In the genomic region with DNA sequence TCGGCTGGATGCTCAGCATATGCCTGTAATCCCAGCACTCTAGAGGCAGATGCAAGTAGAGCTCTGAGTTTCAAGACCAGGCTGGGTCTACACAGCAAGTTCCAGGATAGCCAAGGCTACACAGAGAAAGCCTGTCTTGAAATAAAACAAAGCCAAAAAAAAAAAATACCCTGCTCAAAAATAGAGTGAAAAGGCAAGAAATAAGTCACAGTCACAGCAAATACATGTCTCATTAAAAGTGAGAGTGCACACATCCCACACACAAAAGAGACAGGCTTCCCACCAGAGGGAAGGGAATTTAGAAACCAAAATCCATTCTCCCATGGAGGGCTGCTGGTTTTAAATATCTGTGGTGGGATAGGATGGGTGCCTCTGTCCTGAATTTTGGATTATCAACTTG, we compare ENCODE assay signal across 22 mouse cellular contexts. TPM values are rescaled to one million over a fixed set of nuclear protein-coding genes. Genes with fewer than 3 reads are reported as not detected.
"Had no signal": no experiment of that assay in that cellular context is flagged by ENCODE, and none has a peak within 500 bp of the region (broad histone marks: within the 10 kb centered on the region; RNA-seq: fewer than 3 reads in every experiment).

No protein-coding gene starts in this region.

- H3K4me3 ChIP-seq: heart, embryonic 10.5 days; heart, embryonic 12.5 days; hindbrain, embryonic 13.5 days; hindbrain, embryonic 15.5 days; limb, embryonic 10.5 days; limb, embryonic 12.5 days; liver, embryonic 13.5 days; liver, embryonic 15.5 days had no signal

- H3K4me2 ChIP-seq: heart, embryonic 12.5 days; hindbrain, embryonic 13.5 days; hindbrain, embryonic 15.5 days; limb, embryonic 12.5 days; liver, embryonic 11.5 days; liver, embryonic 13.5 days; liver, embryonic 15.5 days had no signal

- DNase-seq: gastrocnemius, postnatal 10 days; gastrocnemius, postnatal 25 days; heart, adult 18-20 months; heart, postnatal 10 days; heart, postnatal 36 days; kidney, adult 11 months; kidney, adult 2 months; kidney, postnatal 25 days; kidney, postnatal 4 days; liver; liver, embryonic 13.5 days had no signal

- H3K27ac ChIP-seq: heart, embryonic 10.5 days; hindbrain, embryonic 13.5 days; hindbrain, embryonic 15.5 days; hindbrain, postnatal 0 days; limb, embryonic 10.5 days; limb, embryonic 12.5 days; liver, embryonic 13.5 days; liver, embryonic 15.5 days had no signal

- H3K36me3 ChIP-seq: heart, embryonic 10.5 days; heart, embryonic 12.5 days; hindbrain, embryonic 13.5 days; hindbrain, embryonic 15.5 days; limb, embryonic 10.5 days; limb, embryonic 12.5 days; liver, embryonic 13.5 days; liver, embryonic 15.5 days had no signal

RNA-seq across cellular contexts. Expression of a gene that starts 1.9 kb away (rescaled TPM):
- total RNA-seq: granulocyte monocyte progenitor cell, adult 5-6 weeks had no signal
- polyA plus RNA-seq: liver, embryonic 13.5 days had no signal

RNA-seq across cellular contexts. Expression of a gene that starts 2.5 kb away (rescaled TPM):
- total RNA-seq: granulocyte monocyte progenitor cell, adult 5-6 weeks; heart, adult 18-20 months; heart, adult 8-10 months had no signal
- polyA plus RNA-seq: limb, embryonic 10.5 days; limb, embryonic 12.5 days; liver, embryonic 11.5 days; liver, embryonic 13.5 days; liver, embryonic 15.5 days had no signal
